Mouse (Mus musculus) forebrain, embryonic 15.5 days (tissue): Measurements from ENCODE around the gene Kcnh1. TPM values are rescaled to one million over a fixed set of nuclear protein-coding genes. Genes with fewer than 3 reads are reported as not detected.

Experiments
- ATAC-seq: fragments of 200-750 bp; cut with Nextera tagmentation; replicated peaks from 2 replicates; pipeline ENCODE4 v1.8.0; 2017; ENCODE audit warnings: mild to moderate bottlenecking, moderate TSS enrichment, moderate library complexity
- H3K27ac ChIP-seq: fragments of 300-500 bp; sonication (generic); replicated peaks from 2 replicates; pipeline ENCODE4 v1.5.1; 2015; ENCODE audit warnings: mild to moderate bottlenecking, inconsistent platforms
- H3K27me3 ChIP-seq: fragments of 300-500 bp; sonication (generic); 2 replicates; pipeline ENCODE4 v1.6.1; 2015; ENCODE audit warnings: inconsistent platforms
- H3K36me3 ChIP-seq: fragments of 300-500 bp; sonication (generic); 2 replicates; pipeline ENCODE4 v1.6.1; 2015; ENCODE audit warnings: mild to moderate bottlenecking, inconsistent platforms
- H3K4me1 ChIP-seq: fragments of 300-500 bp; sonication (generic); 2 replicates; pipeline ENCODE4 v1.6.1; 2015; ENCODE audit warnings: inconsistent platforms
- H3K4me2 ChIP-seq: fragments of 300-500 bp; sonication (generic); replicated peaks from 2 replicates; pipeline ENCODE4 v1.6.1; 2015; ENCODE audit warnings: mild to moderate bottlenecking, inconsistent platforms
- H3K4me3 ChIP-seq: fragments of 300-500 bp; sonication (generic); 2 replicates; pipeline ENCODE4 v1.5.1; 2015; ENCODE audit warnings: mild to moderate bottlenecking, inconsistent platforms
- H3K9ac ChIP-seq: fragments of 300-500 bp; sonication (generic); replicated peaks from 2 replicates; pipeline ENCODE4 v1.6.1; 2015; ENCODE audit warnings: mild to moderate bottlenecking, inconsistent platforms
- H3K9me3 ChIP-seq: fragments of 300-500 bp; sonication (generic); 2 replicates; pipeline ENCODE4 v1.6.1; 2016; ENCODE audit warnings: inconsistent platforms
- WGBS: fragments of 180-500 bp; shearing (Covaris S2); methylation state at CpG from one replicate; pipeline ENCODE4 v1.1.7; 2015; ENCODE audit warnings: mixed read lengths; 5-methylcytosine and 5-hydroxymethylcytosine counted together
- polyA plus RNA-seq: library from polyadenylated mRNA; unstranded; fragments of >200 nt; fragmentation: Nextera tagmentation; extraction: Ambion mirVana; gene quantifications from 2 replicates; pipeline ENCODE4 v1.2.1, GENCODE M21; 2015

Kcnh1 gene
- polyA plus RNA-seq, 1 experiment from 2014 or later = 2.0 TPM

DNA sequence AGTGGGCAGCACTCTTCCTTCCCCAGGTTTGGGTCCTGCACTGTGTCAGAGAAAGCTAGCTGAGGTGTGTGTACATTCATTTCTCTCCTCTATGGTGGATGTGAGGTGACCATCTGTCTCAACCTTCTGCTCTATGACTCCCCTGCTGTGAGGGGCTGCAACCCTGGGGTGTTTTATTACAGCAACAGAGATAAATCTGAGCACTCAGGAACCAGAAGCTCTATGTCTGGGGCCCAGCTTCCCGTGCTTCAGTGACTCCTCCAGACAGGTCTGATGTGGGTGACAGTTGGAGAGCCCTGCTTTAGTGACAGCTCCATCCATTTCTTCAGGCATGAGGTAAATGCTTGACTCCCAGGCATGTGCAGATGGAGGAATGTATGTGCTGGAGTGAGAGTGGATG lies 12.4 kb downstream of the Kcnh1 start:
- Histone ChIP-seq H3K4me3 (no peak overlapping the region), H3K9me3 (no peaks in the 10 kb centered on the region), H3K36me3 (no peaks in the 10 kb centered on the region), H3K27ac (no peak overlapping the region), H3K4me2 (no peak overlapping the region), H3K4me1 (no peaks in the 10 kb centered on the region), H3K9ac (no peak overlapping the region), H3K27me3 (no peaks in the 10 kb centered on the region)
- ATAC-seq = no peak
- WGBS = 51% methylated on average over 1 of the region's 1 CpGs

DNA sequence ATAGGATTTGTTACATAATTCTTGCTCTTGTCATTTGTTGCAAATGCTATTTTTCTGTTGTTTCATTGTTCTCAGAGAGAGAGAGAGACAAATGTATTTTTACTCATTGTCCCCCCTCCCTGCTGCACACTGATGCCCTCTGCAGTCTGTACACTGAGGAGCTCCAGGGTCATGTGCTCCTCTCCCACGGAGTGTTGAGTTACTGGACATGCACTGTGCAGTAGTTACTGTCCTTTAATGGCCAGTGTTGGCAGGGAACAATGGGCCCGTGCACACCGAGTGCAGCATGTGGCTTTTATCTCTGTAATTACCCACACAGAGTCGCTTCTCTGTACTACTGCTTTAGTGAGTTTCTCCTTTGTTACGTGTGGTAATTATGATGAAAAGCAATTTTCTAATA lies 17.4 kb downstream of the Kcnh1 start:
- Histone ChIP-seq H3K4me3 (no peak overlapping the region), H3K4me2 (no peak overlapping the region), H3K36me3 (no peaks in the 10 kb centered on the region), H3K27me3 (no peaks in the 10 kb centered on the region), H3K4me1 (no peaks in the 10 kb centered on the region), H3K9ac (no peak overlapping the region), H3K9me3 (no peaks in the 10 kb centered on the region), H3K27ac (no peak overlapping the region)
- ATAC-seq = no peak
- WGBS = 27% methylated on average over 5 of the region's 5 CpGs

DNA sequence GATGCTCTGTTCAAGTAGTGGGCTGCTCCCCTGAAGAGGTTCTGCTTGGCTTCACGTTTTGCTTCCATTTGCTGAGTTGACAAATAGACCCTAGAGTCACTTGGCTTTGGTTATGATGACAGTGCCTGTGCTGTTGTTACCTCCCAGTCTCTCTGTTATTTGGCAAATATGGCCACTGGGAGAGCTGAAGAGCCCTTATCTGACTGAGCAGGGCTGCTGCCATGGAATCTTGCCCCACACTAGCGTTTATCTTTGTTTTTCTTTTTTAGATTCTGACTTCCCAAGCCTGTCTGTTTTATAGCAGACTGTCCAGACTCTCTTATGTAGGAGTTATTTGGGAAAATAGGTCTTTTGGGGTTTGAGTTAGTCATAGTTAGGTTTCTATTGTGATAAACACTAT lies 21.9 kb downstream of the Kcnh1 start:
- Histone ChIP-seq H3K4me1 (no peaks in the 10 kb centered on the region), H3K4me3 (no peak overlapping the region), H3K4me2 (no peak overlapping the region), H3K9ac (no peak overlapping the region), H3K27ac (no peak overlapping the region), H3K27me3 (no peaks in the 10 kb centered on the region), H3K36me3 (no peaks in the 10 kb centered on the region), H3K9me3 (no peaks in the 10 kb centered on the region)
- 80% methylated on average over 2 of the region's 2 CpGs for WGBS
- ATAC-seq = no peak

DNA sequence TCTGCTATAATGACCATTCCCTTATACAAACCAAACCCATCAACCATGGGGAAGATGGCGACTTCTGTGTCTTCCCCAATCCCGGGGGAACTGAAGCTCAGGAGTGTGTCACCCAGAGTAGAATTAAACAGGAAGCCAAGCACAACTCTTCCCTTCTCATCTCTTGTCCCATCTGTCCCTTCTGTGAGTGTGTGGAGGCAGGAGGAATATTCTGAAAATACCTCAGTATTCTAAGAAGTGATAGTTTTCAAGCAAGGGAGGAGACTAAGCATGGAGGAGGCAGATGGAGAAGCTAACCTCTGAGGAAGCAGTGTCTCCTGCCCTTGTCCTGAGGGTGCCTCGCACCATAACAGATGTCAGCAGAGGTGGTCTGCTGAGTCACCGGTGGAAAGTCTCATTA lies 24.1 kb downstream of the Kcnh1 start:
- H3K9ac ChIP-seq = no peak overlapping the region
- ATAC-seq = no peak
- H3K4me2 ChIP-seq = no peak overlapping the region
- H3K4me1 ChIP-seq = no peaks in the 10 kb centered on the region
- H3K4me3 ChIP-seq = no peak overlapping the region
- H3K27me3 ChIP-seq = no peaks in the 10 kb centered on the region
- H3K27ac ChIP-seq = no peak overlapping the region
- WGBS = 90% methylated on average over 4 of the region's 4 CpGs
- no peaks in the 10 kb centered on the region for H3K36me3 ChIP-seq
- no peaks in the 10 kb centered on the region for H3K9me3 ChIP-seq

DNA sequence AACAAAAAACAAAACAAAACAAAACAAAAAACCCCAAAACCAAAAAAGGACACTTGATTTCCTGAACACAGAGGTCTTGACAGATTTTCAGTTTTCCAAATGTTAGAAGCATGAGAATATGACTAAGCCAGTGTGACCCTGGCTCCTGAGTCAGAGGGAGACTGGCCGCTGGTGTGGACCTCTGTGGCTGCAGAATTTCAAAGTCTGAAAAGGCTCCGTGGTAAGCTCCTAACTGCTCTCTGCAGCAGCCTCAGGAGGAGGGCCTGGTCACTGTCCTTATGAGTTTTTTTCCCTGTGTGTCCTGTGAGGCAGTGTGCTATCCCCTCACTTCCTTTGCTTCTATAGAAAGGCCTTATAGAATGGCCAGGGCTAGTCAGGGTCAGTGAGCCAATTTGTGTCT lies 29.6 kb downstream of the Kcnh1 start:
- Histone ChIP-seq H3K4me1 (no peaks in the 10 kb centered on the region), H3K4me3 (no peak overlapping the region), H3K27ac (no peak overlapping the region), H3K9me3 (no peaks in the 10 kb centered on the region), H3K9ac (no peak overlapping the region), H3K27me3 (no peaks in the 10 kb centered on the region), H3K36me3 (no peaks in the 10 kb centered on the region), H3K4me2 (no peak overlapping the region)
- ATAC-seq = no peak
- 77% methylated on average over 2 of the region's 2 CpGs for whole genome bisulfite sequencing

DNA sequence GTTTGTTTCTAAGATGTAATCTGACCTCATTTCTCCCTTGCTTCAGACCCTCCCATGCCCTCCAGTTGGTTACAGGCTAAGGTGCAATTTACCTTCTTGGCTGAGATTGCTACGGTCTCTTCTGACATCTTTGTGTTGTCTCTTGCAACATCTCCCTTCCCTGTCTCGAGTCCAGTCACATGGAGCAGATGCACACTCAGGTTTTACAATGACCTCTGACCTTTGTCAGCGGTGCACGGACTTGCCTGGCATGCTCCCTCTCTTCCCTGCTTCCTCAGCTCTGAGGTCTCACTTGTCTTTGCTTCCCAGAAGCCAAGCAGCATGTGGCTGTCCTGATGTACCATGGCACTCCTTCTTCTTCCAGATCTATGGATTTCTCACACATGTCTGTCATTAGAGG lies 33.6 kb downstream of the Kcnh1 start:
- Histone ChIP-seq H3K27me3 (no peaks in the 10 kb centered on the region), H3K4me1 (no peaks in the 10 kb centered on the region), H3K9me3 (no peaks in the 10 kb centered on the region), H3K27ac (no peak overlapping the region), H3K4me2 (no peak overlapping the region), H3K4me3 (no peak overlapping the region), H3K36me3 (no peaks in the 10 kb centered on the region), H3K9ac (no peak overlapping the region)
- no peak for ATAC-seq
- WGBS = 63% methylated on average over 4 of the region's 4 CpGs

DNA sequence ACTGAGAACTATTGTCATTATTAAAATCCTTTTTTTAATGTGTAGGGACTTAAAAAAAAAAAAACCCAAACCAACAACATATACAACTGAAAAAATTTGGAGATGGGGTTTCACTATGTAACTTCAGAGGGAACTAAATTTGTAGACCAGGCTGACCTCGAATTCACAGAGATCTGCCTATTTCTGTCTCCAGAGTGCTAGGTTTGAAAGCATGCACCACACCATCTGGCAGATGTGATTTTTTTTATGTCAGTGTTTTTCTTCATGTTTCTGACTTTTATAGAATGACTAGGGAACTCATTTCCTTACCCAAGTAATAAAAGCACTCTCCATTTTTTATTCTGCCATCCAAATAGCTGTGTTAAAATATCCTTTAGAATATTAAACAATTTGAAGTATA lies 42.1 kb downstream of the Kcnh1 start:
- WGBS = 65% methylated on average over 1 of the region's 1 CpGs
- ATAC-seq = no peak

DNA sequence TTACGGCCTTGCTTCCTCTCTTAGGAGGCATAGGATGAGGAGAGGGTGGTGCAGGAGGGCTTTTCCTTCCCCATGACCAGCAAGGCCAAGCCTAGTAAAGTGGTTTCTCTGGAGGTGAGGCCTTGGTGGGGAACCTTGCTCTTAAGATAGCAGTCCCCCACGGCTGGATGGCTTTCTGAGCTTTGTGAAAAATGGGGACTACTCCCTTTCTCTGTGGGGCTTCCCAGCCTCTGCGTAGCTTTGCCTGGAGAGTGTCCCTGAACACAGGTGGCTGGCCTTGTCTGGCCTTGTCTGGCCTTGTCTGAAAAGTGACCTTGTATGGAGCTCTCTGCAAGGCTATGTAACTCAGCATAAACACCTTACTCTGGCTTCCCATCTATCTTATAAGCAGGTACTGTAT lies 56.3 kb downstream of the Kcnh1 start:
- 78% methylated on average over 3 of the region's 3 CpGs for WGBS
- no peaks in the 10 kb centered on the region for H3K9me3 ChIP-seq
- no peak overlapping the region for H3K4me2 ChIP-seq
- H3K4me1 ChIP-seq = no peaks in the 10 kb centered on the region
- H3K36me3 ChIP-seq = no peaks in the 10 kb centered on the region
- no peaks in the 10 kb centered on the region for H3K27me3 ChIP-seq
- no peak overlapping the region for H3K4me3 ChIP-seq
- no peak overlapping the region for H3K9ac ChIP-seq
- no peak overlapping the region for H3K27ac ChIP-seq
- no peak for ATAC-seq

More for the DNA sequence above, 42.1 kb downstream of the Kcnh1 start:
- Histone ChIP-seq H3K4me1 (no peaks in the 10 kb centered on the region), H3K36me3 (no peaks in the 10 kb centered on the region), H3K27ac (no peak overlapping the region), H3K27me3 (no peaks in the 10 kb centered on the region), H3K9me3 (no peaks in the 10 kb centered on the region), H3K4me3 (no peak overlapping the region), H3K4me2 (no peak overlapping the region), H3K9ac (no peak overlapping the region)

DNA sequence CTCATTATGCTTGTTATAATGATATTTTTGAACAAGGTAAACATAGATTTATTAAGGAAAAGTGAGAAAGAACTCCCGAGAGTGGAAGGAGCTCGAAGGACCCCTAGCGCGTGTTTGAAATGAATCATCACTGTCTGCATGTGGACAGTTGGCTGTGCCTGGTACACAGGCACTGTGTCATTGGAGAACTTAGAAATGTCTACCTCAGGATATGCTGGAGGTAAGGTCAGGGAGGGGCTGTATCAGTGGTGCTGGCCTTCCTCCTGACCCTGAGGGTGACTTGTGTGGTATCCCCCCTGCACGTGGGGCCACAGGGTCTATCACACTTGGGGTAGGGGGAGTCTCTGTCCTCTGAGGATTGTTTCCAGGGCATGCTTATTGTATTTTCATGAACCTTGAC lies 68.6 kb downstream of the Kcnh1 start:
- no peaks in the 10 kb centered on the region for H3K4me1 ChIP-seq
- H3K9me3 ChIP-seq = no peaks in the 10 kb centered on the region
- H3K27ac ChIP-seq = no peak overlapping the region
- ATAC-seq = no peak
- H3K4me2 ChIP-seq = no peak overlapping the region
- H3K27me3 ChIP-seq = no peaks in the 10 kb centered on the region
- no peak overlapping the region for H3K9ac ChIP-seq
- no peak overlapping the region for H3K4me3 ChIP-seq
- H3K36me3 ChIP-seq = no peaks in the 10 kb centered on the region
- WGBS = 92% methylated on average over 5 of the region's 5 CpGs

DNA sequence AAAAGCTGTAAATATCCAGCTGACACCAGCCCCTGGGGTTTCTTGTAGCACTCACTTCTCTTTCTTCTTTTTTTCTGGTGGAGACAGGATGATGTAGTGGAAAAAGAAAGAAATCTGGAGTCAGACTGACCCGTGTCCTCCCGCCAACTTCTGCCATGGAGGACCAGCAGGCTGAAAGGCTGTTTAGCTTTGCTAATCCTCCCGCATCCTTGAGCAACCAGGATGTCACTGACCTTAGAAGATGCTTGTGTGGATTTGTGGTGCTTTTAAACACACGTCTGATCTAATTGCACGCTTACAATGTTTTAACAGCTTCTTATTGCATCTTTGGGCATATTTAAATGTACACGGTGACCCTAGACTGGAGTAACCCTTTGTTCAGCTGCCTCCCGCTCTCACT lies 69.0 kb downstream of the Kcnh1 start:
- Histone ChIP-seq H3K4me1 (no peaks in the 10 kb centered on the region), H3K27me3 (no peaks in the 10 kb centered on the region), H3K27ac (no peak overlapping the region), H3K9ac (no peak overlapping the region), H3K36me3 (no peaks in the 10 kb centered on the region), H3K9me3 (no peaks in the 10 kb centered on the region), H3K4me3 (no peak overlapping the region), H3K4me2 (no peak overlapping the region)
- WGBS = 81% methylated on average over 7 of the region's 7 CpGs
- ATAC-seq = no peak

DNA sequence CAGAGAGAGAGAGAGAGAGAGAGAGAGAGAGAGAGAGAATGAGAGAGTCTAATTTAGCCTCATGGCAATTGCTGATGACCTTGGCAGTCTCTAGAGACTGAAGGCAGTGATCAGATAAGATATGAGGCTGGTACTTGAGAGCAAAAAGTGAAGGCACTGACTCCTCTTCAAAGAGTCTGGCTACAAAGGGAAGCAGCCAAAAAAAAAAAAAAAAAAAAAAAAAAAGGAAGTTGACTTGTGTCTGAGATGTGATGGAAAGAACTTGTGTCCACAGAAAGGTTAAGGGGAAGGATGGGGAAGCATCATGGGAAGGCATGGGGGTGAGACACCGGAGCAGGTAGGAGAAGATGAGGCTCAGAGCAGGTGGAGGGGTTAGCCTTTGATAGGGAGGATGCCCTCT lies 75.1 kb downstream of the Kcnh1 start:
- Histone ChIP-seq H3K9me3 (no peaks in the 10 kb centered on the region), H3K4me3 (no peak overlapping the region), H3K4me2 (no peak overlapping the region), H3K27me3 (no peaks in the 10 kb centered on the region), H3K27ac (no peak overlapping the region), H3K36me3 (no peaks in the 10 kb centered on the region), H3K9ac (no peak overlapping the region), H3K4me1 (no peaks in the 10 kb centered on the region)
- WGBS = 96% methylated on average over 1 of the region's 1 CpGs
- ATAC-seq = no peak

DNA sequence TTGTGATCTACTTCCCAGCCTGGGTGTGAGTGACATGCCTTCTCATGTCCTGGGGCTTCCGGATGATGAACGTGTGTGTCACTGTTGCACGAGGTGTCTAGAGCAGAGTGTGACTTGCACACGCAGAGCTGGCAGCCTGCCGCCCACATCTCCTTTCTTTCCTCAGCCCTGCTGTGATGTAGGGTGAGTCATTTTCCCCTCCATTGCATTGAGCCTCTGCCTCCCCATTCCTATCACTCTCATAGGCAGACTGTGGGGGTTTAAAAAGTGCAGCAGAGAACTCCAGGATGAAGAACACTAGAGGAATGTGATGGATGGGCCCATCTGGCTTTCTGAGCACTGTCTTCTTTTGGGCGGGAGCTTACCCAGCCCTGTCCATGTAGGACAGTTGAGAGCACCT lies 76.4 kb downstream of the Kcnh1 start:
- Histone ChIP-seq H3K4me2 (no peak overlapping the region), H3K4me3 (no peak overlapping the region), H3K27ac (no peak overlapping the region), H3K9ac (no peak overlapping the region), H3K27me3 (no peaks in the 10 kb centered on the region), H3K9me3 (no peaks in the 10 kb centered on the region), H3K36me3 (no peaks in the 10 kb centered on the region), H3K4me1 (no peaks in the 10 kb centered on the region)
- ATAC-seq = no peak
- 93% methylated on average over 6 of the region's 6 CpGs for WGBS

DNA sequence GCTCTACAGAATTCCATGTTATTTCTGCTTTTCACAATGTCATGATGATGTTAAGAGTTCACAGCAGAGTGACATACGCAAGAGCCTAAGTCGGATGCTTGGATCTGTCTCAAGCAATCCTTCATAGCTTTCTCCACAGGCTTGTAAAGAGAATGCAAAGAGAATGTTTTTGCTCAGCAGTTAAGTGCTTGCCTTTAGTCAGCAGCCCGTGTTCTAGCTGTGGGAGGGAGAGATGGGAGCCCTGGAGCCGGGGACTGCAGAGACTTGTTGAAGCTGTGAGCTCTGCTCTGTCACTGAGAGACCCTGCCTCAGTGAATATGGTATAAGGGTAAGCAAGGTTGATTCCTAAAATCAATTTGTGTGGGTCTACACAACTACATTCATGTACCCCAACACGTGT lies 78.3 kb downstream of the Kcnh1 start:
- 83% methylated on average over 5 of the region's 5 CpGs for WGBS
- no peak for ATAC-seq

More for the DNA sequence above, 78.3 kb downstream of the Kcnh1 start:
- H3K4me3 ChIP-seq = no peak overlapping the region
- H3K9me3 ChIP-seq = no peaks in the 10 kb centered on the region
- no peaks in the 10 kb centered on the region for H3K27me3 ChIP-seq
- no peak overlapping the region for H3K27ac ChIP-seq
- H3K4me2 ChIP-seq = no peak overlapping the region
- no peaks in the 10 kb centered on the region for H3K4me1 ChIP-seq
- no peaks in the 10 kb centered on the region for H3K36me3 ChIP-seq
- no peak overlapping the region for H3K9ac ChIP-seq
